Mouse (Mus musculus) limb, embryonic 15.5 days (tissue): Measurements from ENCODE around the gene Prepl. TPM values are rescaled to one million over a fixed set of nuclear protein-coding genes. Genes with fewer than 3 reads are reported as not detected.

ENCODE experiments used
- ATAC-seq: fragments of 200-750 bp; cut with Nextera tagmentation; 2 replicates; pipeline ENCODE4 v1.8.0; 2017; ENCODE audit warnings: low read depth, moderate TSS enrichment; ENCODE audit not compliant: insufficient number of reproducible peaks, low FRiP score, low TSS enrichment
- H3K27ac ChIP-seq: fragments of 300-500 bp; sonication (generic); 2 replicates; pipeline ENCODE4 v1.5.1; 2015; ENCODE audit warnings: moderate library complexity, mild to moderate bottlenecking, inconsistent platforms
- H3K27me3 ChIP-seq: fragments of 300-500 bp; sonication (generic); 2 replicates; pipeline ENCODE4 v1.6.1; 2015; ENCODE audit warnings: inconsistent platforms
- H3K36me3 ChIP-seq: fragments of 300-500 bp; sonication (generic); 2 replicates; pipeline ENCODE4 v1.6.1; 2015; ENCODE audit warnings: inconsistent platforms
- H3K4me1 ChIP-seq: fragments of 300-500 bp; sonication (generic); 2 replicates; pipeline ENCODE4 v1.6.1; 2015; ENCODE audit warnings: inconsistent platforms
- H3K4me2 ChIP-seq: fragments of 300-500 bp; sonication (generic); 2 replicates; pipeline ENCODE4 v1.6.1; 2015; ENCODE audit warnings: mild to moderate bottlenecking, inconsistent platforms
- H3K4me3 ChIP-seq: fragments of 300-500 bp; sonication (generic); 2 replicates; pipeline ENCODE4 v1.5.1; 2015; ENCODE audit warnings: mild to moderate bottlenecking, inconsistent platforms
- H3K9ac ChIP-seq: fragments of 300-500 bp; sonication (generic); 2 replicates; pipeline ENCODE4 v1.6.1; 2015; ENCODE audit warnings: inconsistent platforms
- H3K9me3 ChIP-seq: fragments of 300-500 bp; sonication (generic); 2 replicates; pipeline ENCODE4 v1.6.1; 2016; ENCODE audit warnings: inconsistent platforms
- WGBS: fragments of 180-500 bp; shearing (Covaris S2); methylation state at CpG from one replicate; pipeline ENCODE4 v1.1.7; 2015; 5-methylcytosine and 5-hydroxymethylcytosine counted together
- polyA plus RNA-seq: library from polyadenylated mRNA; unstranded; fragments of >200 nt; fragmentation: Nextera tagmentation; extraction: Ambion mirVana; gene quantifications from 2 replicates; pipeline ENCODE4 v1.2.1, GENCODE M21; 2015

Gene Prepl
- polyA plus RNA-seq, 1 experiment from 2014 or later = 25.6 TPM

DNA sequence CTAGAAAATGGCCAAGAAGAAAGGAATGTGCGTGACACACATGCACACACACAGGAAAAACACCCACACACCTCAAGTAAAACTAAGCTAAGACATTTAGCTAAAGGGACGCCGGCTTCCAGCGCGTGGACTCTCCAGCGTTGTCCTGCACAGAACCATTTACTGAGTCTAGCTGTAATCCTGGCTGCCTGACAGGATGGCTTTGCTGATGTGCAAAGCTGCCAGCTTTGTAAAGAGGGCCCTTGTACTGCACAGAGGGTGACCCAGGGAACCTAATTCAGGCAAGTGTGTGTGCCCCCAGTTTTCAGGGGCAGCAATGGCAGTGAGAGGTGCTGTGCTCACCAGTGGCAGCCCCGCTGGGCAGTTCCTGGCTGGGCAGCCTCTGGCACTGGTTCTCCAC, 22.7 kb downstream of the Prepl start:
- H3K9me3 ChIP-seq = no peaks in the 10 kb centered on the region
- H3K27me3 ChIP-seq = no peaks in the 10 kb centered on the region
- H3K27ac ChIP-seq = no peak overlapping the region
- H3K4me1 ChIP-seq = no peaks in the 10 kb centered on the region
- no peak overlapping the region for H3K9ac ChIP-seq
- WGBS = 94% methylated on average over 7 of the region's 7 CpGs
- ATAC-seq = no peak
- no peak overlapping the region for H3K4me2 ChIP-seq
- H3K4me3 ChIP-seq = no peak overlapping the region
- H3K36me3 ChIP-seq = peaks cover 70% of the 10 kb centered on the region

DNA sequence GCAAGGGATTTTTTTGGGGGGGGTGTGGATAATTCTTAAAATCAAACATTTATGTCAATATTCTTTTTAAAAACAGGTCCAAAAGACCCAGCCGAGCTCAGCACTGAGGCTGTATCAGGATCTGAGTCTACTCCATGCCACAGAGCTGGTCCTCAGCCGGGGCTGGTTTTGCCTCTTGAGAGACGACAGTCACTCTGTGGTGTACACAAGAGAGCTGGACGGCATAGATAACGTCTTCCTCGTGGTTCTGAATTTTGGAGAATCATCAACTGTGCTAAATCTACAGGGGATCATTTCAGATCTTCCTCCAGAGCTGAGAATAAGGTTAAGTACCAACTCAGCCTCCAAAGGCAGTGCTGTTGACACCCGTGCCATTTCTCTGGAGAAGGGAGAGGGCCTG, 26.5 kb downstream of the Prepl start:
- Histone ChIP-seq H3K36me3 (peaks cover 52% of the 10 kb centered on the region), H3K9me3 (no peaks in the 10 kb centered on the region), H3K9ac (no peak overlapping the region), H3K4me1 (no peaks in the 10 kb centered on the region), H3K27me3 (no peaks in the 10 kb centered on the region), H3K27ac (no peak overlapping the region), H3K4me3 (no peak overlapping the region), H3K4me2 (no peak overlapping the region)
- no peak for ATAC-seq
- 91% methylated on average over 7 of the region's 7 CpGs for WGBS

DNA sequence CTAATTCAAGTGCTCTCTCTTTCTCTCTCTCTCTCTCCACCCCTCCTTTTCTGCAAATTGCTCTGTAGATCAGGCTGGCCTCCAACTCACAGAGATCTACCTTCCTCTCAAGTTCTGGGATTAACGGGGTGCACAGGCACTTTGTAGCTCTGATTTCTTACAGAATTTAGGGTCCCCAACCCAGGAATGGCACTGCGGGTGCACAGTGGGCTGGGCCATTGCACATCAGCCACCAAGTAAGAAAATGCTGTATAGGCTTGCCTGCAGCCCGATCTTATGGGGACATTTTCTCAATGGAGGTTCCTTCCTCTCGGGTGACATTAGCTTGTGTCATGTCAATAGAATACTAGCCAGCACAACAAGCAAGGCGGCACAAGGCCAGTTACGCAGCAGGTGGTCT, 30.9 kb downstream of the Prepl start:
- WGBS = 88% methylated on average over 6 of the region's 6 CpGs
- no peak for ATAC-seq
- H3K36me3 ChIP-seq = peaks cover 15% of the 10 kb centered on the region
- no peak overlapping the region for H3K4me2 ChIP-seq
- H3K27ac ChIP-seq = no peak overlapping the region
- no peaks in the 10 kb centered on the region for H3K9me3 ChIP-seq
- no peaks in the 10 kb centered on the region for H3K4me1 ChIP-seq
- H3K27me3 ChIP-seq = no peaks in the 10 kb centered on the region
- H3K4me3 ChIP-seq = no peak overlapping the region
- H3K9ac ChIP-seq = no peak overlapping the region

DNA sequence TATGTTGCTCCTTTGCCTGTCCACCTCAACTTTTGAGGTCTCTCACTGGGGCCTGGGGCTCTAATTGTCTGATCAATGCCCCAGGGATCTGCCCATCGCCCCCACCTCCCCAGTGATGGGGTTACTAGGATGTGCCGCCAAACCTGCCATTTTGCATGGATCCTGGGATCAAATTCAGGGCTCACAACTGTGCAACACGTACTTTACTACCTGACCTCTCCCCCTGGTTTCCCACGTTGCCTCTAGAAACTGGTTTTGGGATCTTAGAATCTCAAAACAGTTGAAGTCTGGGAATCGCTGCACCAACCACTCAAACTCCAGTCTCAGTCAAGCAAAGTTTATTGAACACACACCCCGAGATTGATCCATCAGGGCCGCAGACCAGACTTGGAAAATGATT, 31.8 kb downstream of the Prepl start:
- H3K36me3 ChIP-seq = peaks cover 8% of the 10 kb centered on the region; the same call in 1 of the 2 replicates
- WGBS = 89% methylated on average over 7 of the region's 7 CpGs
- no peaks in the 10 kb centered on the region for H3K4me1 ChIP-seq
- no peak overlapping the region for H3K4me2 ChIP-seq
- no peak for ATAC-seq
- no peak overlapping the region for H3K4me3 ChIP-seq
- H3K27ac ChIP-seq = no peak overlapping the region
- H3K27me3 ChIP-seq = no peaks in the 10 kb centered on the region
- H3K9me3 ChIP-seq = no peaks in the 10 kb centered on the region
- H3K9ac ChIP-seq = no peak overlapping the region

DNA sequence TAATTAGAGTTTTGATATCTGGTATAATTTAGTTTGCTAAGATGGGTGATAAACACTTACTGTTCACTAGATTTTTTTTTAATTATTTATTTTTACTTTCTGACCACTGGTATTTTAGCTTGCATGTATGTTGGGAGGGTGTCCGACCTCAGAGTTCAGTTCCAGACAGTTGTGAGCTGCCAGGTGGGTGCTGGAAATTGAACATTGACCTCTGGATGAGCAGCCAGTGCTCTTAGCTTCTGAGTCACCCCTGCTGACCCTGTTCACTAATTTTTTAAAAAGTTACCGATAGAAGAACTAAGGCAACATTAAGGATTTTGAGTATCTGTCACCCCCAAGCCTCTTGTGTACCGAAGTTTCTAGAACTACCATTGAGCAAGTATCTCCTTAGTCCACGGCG, 41.7 kb downstream of the Prepl start:
- no peak for ATAC-seq
- H3K4me2 ChIP-seq = no peak overlapping the region
- WGBS = 91% methylated on average over 5 of the region's 5 CpGs
- no peaks in the 10 kb centered on the region for H3K27me3 ChIP-seq
- H3K4me3 ChIP-seq = no peak overlapping the region
- no peaks in the 10 kb centered on the region for H3K4me1 ChIP-seq
- H3K9me3 ChIP-seq = no peaks in the 10 kb centered on the region
- H3K27ac ChIP-seq = no peak overlapping the region
- no peak overlapping the region for H3K9ac ChIP-seq
- H3K36me3 ChIP-seq = no peaks in the 10 kb centered on the region

DNA sequence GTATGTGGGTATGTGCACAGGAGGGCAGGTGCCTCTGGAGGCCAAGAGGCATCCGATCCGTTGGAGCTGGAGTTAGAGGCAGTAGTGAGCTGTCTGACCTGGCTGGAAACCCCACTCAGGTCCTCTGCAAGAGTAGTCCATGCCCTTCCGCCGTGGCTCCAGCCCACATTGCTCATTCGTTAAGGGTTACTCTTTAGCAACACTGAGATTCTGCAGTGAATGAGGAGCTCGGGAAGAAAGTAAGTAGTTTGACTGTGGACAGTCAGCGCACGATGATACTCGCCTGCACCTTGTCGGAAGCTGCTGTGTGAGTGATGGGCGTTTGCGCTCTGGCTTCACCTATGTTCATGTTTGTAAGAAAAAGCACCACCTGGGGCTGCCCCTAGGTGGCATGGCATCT, 44.9 kb downstream of the Prepl start:
- Histone ChIP-seq H3K4me3 (no peak overlapping the region), H3K36me3 (no peaks in the 10 kb centered on the region), H3K4me2 (no peak overlapping the region), H3K4me1 (no peaks in the 10 kb centered on the region), H3K27me3 (no peaks in the 10 kb centered on the region), H3K9ac (no peak overlapping the region), H3K9me3 (no peaks in the 10 kb centered on the region), H3K27ac (no peak overlapping the region)
- ATAC-seq = no peak
- WGBS = 85% methylated on average over 12 of the region's 12 CpGs

DNA sequence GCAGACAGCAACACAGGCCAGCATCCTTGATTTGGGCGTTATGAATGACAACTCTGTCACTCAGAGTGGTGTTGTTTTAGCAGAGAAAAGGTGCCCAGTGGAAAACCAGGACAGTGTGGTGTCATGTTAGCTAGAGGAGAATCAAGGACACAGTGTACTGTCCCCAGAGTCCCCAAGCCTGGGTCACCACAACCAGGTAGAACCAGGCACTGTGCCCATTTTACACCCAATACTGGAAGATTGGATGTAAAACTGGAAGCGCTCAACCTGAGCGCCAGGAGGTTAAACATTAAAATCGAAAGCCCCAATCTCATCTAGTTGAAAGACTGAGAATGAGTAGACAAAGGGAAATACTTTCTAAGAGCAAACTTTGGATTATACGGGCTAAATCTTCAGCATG, 45.6 kb downstream of the Prepl start:
- WGBS = 93% methylated on average over 5 of the region's 5 CpGs
- Histone ChIP-seq H3K4me2 (no peak overlapping the region), H3K9me3 (no peaks in the 10 kb centered on the region), H3K27me3 (no peaks in the 10 kb centered on the region), H3K4me3 (no peak overlapping the region), H3K9ac (no peak overlapping the region), H3K27ac (no peak overlapping the region), H3K36me3 (no peaks in the 10 kb centered on the region), H3K4me1 (no peaks in the 10 kb centered on the region)
- no peak for ATAC-seq

DNA sequence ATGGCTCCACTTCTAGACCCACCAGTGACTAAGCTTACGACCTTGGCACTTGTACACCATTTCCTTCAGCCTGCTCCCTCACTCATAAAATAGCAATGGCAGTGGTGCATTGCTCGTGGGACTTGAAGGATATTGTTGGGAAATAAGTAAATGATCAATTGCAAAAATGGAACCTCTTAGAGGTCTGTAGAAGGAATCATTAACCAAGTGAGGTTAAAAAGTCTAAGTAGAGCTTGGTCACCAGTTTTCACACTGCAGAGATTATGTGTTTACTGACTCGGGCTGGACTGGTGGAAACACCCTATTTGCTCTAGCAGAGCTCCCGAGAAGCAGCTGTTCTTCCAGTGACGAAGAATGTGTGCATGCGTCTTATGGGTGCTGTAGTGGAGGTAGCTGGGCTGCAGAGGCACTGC, 46.6 kb downstream of the Prepl start:
- no peak overlapping the region for H3K9ac ChIP-seq
- H3K4me2 ChIP-seq = no peak overlapping the region
- H3K27me3 ChIP-seq = no peaks in the 10 kb centered on the region
- no peaks in the 10 kb centered on the region for H3K4me1 ChIP-seq
- H3K4me3 ChIP-seq = no peak overlapping the region
- no peaks in the 10 kb centered on the region for H3K9me3 ChIP-seq
- H3K27ac ChIP-seq = no peak overlapping the region
- WGBS = 70% methylated on average over 6 of the region's 6 CpGs
- no peak for ATAC-seq
- H3K36me3 ChIP-seq = no peaks in the 10 kb centered on the region

DNA sequence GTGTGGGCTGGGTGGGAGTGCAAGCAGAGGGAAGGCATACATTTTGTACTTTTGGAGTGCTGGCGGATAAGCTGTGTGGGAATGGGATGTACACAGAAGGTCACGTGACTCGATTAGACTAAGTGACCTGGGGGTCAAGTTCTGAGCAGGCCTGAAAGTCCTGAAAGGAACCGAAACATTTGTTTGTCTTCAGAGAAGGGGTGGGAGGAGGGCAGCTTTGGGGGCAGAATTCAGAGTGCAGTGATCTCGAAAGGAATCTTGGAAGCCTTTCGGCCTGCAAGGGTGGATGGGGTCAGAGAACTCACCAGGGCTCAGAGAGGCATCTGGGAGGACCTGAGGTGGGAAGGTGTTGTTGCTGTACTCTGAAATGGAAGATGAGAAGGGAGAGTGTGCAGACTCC, 47.6 kb downstream of the Prepl start:
- Histone ChIP-seq H3K27me3 (no peaks in the 10 kb centered on the region), H3K4me2 (no peak overlapping the region), H3K36me3 (no peaks in the 10 kb centered on the region), H3K9me3 (no peaks in the 10 kb centered on the region), H3K4me1 (no peaks in the 10 kb centered on the region), H3K27ac (no peak overlapping the region), H3K4me3 (no peak overlapping the region), H3K9ac (no peak overlapping the region)
- 87% methylated on average over 6 of the region's 6 CpGs for WGBS
- ATAC-seq = no peak

DNA sequence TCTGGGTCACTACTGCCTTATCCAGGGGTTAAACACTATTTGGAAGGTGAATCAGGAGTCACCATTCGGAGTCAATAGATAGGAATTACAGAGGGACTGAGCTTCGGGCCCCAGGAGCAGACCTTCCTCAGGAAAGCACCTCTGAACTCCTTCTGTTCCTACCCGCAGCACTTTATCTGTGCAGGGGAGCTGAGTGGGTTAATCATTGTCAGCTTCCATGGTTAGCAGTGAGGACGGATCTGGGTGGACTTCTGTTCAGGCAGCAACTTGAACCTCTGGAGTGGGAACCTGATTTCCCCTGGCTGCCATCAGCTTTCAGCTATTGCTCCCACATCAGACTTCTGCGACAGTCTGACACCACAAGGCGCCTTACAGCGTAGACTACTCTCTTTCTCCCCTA, 49.1 kb downstream of the Prepl start:
- H3K4me2 ChIP-seq = no peak overlapping the region
- ATAC-seq = no peak
- no peak overlapping the region for H3K27ac ChIP-seq
- H3K9ac ChIP-seq = no peak overlapping the region
- WGBS = 81% methylated on average over 7 of the region's 7 CpGs
- H3K4me3 ChIP-seq = no peak overlapping the region
- H3K36me3 ChIP-seq = no peaks in the 10 kb centered on the region
- H3K9me3 ChIP-seq = no peaks in the 10 kb centered on the region
- H3K27me3 ChIP-seq = no peaks in the 10 kb centered on the region
- H3K4me1 ChIP-seq = no peaks in the 10 kb centered on the region

DNA sequence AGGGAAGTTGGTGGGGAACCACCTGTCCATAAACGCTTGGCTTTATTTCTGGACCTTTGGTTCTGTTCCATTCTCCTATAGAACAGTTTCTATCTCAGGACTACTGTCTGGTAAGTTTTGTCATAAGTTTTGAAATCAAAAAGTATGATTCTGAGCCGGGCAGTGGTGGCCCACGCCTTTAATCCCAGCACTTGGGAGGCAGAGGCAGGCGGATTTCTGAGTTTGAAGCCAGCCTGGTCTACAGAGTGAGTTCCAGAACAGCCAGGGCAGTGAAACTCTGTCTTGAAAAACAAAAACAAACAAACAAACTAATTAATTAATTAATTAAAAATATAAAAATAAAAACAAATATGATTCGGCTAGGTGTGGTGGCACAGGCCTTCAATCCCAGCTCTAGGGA, 51.3 kb downstream of the Prepl start:
- Histone ChIP-seq H3K4me1 (no peaks in the 10 kb centered on the region), H3K9me3 (no peaks in the 10 kb centered on the region), H3K36me3 (no peaks in the 10 kb centered on the region), H3K4me3 (no peak overlapping the region), H3K27me3 (no peaks in the 10 kb centered on the region), H3K4me2 (no peak overlapping the region), H3K27ac (no peak overlapping the region), H3K9ac (no peak overlapping the region)
- WGBS = 89% methylated on average over 5 of the region's 5 CpGs
- no peak for ATAC-seq

DNA sequence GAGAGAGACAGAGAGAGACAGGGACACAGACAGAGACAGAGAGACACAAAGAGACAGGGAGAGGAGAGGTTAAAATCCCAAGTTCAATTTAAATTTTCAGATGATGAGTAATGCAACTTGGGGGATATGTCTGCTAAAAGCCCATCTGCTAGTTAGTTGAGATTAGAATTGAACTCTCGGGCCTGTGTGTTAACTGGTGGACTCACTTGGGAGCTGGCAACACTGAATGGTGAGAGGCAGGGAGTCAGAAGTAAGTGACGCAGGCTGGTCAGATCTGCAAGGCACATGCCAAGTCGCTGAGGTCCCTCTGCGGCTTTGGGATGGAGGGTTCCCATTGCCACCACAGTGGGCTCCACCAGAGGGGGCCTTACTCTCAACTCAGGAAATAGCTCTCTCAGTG, 51.7 kb downstream of the Prepl start:
- H3K27ac ChIP-seq = no peak overlapping the region
- H3K27me3 ChIP-seq = no peaks in the 10 kb centered on the region
- no peak overlapping the region for H3K9ac ChIP-seq
- ATAC-seq = no peak
- H3K4me3 ChIP-seq = no peak overlapping the region
- 81% methylated on average over 4 of the region's 4 CpGs for WGBS
- H3K4me2 ChIP-seq = no peak overlapping the region
- no peaks in the 10 kb centered on the region for H3K9me3 ChIP-seq
- no peaks in the 10 kb centered on the region for H3K36me3 ChIP-seq
- H3K4me1 ChIP-seq = no peaks in the 10 kb centered on the region

DNA sequence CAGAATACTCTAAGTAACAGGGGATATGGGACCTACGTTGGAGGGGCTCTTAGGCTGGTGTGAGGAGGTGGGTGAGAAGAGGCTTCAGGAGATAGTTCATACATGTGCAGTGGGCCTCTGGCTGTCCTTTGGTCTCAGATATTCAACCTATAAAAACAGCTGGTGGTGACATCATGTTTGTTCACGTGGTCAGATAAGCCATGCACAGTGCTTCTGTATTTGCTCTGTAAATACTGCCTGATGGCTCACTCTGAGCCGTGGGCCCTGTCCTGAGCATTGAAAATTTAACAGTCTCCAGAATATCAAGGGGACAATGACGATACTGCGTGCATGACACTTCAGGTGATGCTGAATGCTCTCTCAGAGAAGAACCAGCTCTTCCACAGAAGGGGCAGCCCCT, 52.2 kb downstream of the Prepl start:
- 80% methylated on average over 5 of the region's 5 CpGs for WGBS
- Histone ChIP-seq H3K4me1 (no peaks in the 10 kb centered on the region), H3K4me3 (no peak overlapping the region), H3K36me3 (no peaks in the 10 kb centered on the region), H3K9me3 (no peaks in the 10 kb centered on the region), H3K27me3 (no peaks in the 10 kb centered on the region), H3K27ac (no peak overlapping the region), H3K4me2 (no peak overlapping the region), H3K9ac (no peak overlapping the region)
- ATAC-seq = no peak
